Mouse (Mus musculus): ENCODE results near the gene Glcci1.

Glcci1 gene

DNA sequence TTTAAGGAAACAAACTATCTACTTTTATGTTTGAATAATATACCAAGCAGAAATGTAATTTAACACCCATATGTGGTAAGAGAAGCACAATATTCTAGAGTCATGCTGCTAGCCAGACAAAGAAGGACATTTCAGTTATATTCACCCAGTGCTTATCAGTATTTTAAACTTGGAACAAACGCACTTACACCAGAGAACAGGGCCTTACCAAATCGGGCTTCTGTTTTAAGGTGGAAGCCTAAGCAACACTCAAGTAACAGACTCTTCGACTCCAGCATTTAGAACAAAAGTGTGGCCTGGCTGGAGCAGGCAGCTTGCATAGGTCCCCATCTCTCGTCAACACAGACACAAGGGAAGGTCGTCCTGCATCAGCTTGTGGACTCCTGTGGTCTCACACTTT is 21.2 kb upstream of the Glcci1 start:
- H3K4me1 ChIP-seq (replicated peaks; ENCODE audit: low read depth, low read length) = peaks cover 12% of the 10 kb centered on the region
- 0 out of 2 replicates have a peak, but pooled peaks cover 3% of the 10 kb centered on the region for H3K27me3 ChIP-seq (ENCODE audit: insufficient read depth, low read length)
- H3K9me3 ChIP-seq (ENCODE audit: low read length) = no peaks in the 10 kb centered on the region
- no peak overlapping the region for H3K4me3 ChIP-seq (replicated peaks; ENCODE audit: low read length)
- TF ChIP-seq CTCF (conservative IDR thresholded peaks at IDR 0.05; ENCODE audit: low read length) (no peak), NANOG (IDR thresholded peaks at IDR 0.05; ENCODE audit: borderline replicate concordance, low read length) (no peak), POU5F1 (IDR thresholded peaks at IDR 0.05; ENCODE audit: borderline replicate concordance, low read length) (no peak)
- H3K36me3 ChIP-seq (ENCODE audit: insufficient read depth, low read length) = no peaks in the 10 kb centered on the region

DNA sequence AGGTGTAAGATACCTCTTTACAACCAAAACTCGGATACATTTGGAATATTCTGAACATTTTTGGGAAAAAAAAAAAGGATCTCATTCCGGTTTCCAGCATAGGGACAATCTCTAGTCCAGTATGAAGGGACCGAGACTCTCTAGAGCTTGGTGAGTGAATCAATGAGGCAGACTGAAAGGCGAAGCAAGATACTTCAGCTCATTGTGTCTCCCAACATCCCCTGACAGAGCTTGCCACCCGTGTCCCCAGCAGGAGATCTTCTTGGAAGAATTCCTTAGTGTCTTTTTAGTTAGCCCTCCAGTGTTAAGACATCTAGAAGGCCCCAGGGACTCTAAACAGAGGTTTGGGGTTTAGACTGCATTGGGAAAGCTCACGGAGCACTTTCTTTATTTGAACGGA is 20.1 kb upstream of the Glcci1 start:
- H3K27me3 ChIP-seq (ENCODE audit: insufficient read depth, low read length) = 0 out of 2 replicates have a peak, but pooled peaks cover 3% of the 10 kb centered on the region
- H3K4me1 ChIP-seq (replicated peaks; ENCODE audit: low read depth, low read length) = peaks cover 12% of the 10 kb centered on the region
- H3K9me3 ChIP-seq (ENCODE audit: low read length) = no peaks in the 10 kb centered on the region
- TF ChIP-seq CTCF (conservative IDR thresholded peaks at IDR 0.05; ENCODE audit: low read length) = no peak
- TF ChIP-seq POU5F1 (IDR thresholded peaks at IDR 0.05; ENCODE audit: borderline replicate concordance, low read length) = no peak
- TF ChIP-seq NANOG (IDR thresholded peaks at IDR 0.05; ENCODE audit: borderline replicate concordance, low read length) = no peak
- H3K4me3 ChIP-seq (replicated peaks; ENCODE audit: low read length) = no peak overlapping the region
- H3K36me3 ChIP-seq (ENCODE audit: insufficient read depth, low read length) = no peaks in the 10 kb centered on the region

DNA sequence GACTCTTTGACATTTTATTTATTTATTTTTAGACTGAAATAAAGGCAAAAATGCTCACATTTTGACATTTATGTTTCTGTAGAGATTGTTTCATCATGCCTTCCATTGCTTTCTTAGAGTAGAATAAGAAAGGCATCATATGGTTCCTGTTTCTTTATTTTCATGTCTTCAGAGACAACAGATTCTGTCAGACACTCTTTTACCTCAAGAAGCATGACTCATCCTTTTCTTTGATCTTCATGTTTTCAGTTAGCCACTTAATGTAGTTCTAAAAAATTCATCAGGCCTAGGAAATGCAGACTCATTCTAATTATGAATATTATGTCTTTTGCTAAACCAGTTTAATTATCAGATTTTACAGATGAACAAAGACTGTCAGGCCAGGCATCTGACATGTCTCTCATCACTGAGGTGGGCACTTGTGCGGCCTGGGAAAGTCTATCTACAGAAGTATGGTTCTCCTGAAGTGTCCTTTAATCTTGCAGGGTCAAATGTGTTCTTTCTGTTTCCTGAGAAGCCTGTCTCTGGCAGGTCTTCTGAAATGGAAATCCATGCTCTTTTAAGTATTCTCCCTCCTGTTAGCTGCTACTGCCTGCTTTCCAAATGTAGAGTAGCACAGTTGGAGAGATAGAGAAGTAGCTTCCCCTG is 19.3 kb upstream of the Glcci1 start:
- TF ChIP-seq CTCF (conservative IDR thresholded peaks at IDR 0.05; ENCODE audit: low read length) (no peak), NANOG (IDR thresholded peaks at IDR 0.05; ENCODE audit: borderline replicate concordance, low read length) (no peak), POU5F1 (IDR thresholded peaks at IDR 0.05; ENCODE audit: borderline replicate concordance, low read length) (no peak)
- H3K27me3 ChIP-seq (ENCODE audit: insufficient read depth, low read length) = 0 out of 2 replicates have a peak, but pooled peaks cover 3% of the 10 kb centered on the region
- no peaks in the 10 kb centered on the region for H3K36me3 ChIP-seq (ENCODE audit: insufficient read depth, low read length)
- H3K9me3 ChIP-seq (ENCODE audit: low read length) = no peaks in the 10 kb centered on the region
- H3K4me1 ChIP-seq (replicated peaks; ENCODE audit: low read depth, low read length) = peaks cover 10% of the 10 kb centered on the region
- no peak overlapping the region for H3K4me3 ChIP-seq (replicated peaks; ENCODE audit: low read length)

- Histone ChIP-seq H3K4me3 (replicated peaks; ENCODE audit: low read length) (no peak overlapping the region), H3K9me3 (ENCODE audit: low read length) (no peaks in the 10 kb centered on the region), H3K4me1 (replicated peaks; ENCODE audit: low read depth, low read length) (no peaks in the 10 kb centered on the region), H3K36me3 (ENCODE audit: insufficient read depth, low read length) (no peaks in the 10 kb centered on the region), H3K27me3 (ENCODE audit: insufficient read depth, low read length) (0 out of 2 replicates have a peak, but pooled peaks cover 3% of the 10 kb centered on the region)
- TF ChIP-seq NANOG (IDR thresholded peaks at IDR 0.05; ENCODE audit: borderline replicate concordance, low read length) = no peak
- no peak for TF ChIP-seq CTCF (conservative IDR thresholded peaks at IDR 0.05; ENCODE audit: low read length)
Measured at GRCm38 (mm10) chr6:8492248-8492647, 17.2 kb upstream of the Glcci1 start.

DNA sequence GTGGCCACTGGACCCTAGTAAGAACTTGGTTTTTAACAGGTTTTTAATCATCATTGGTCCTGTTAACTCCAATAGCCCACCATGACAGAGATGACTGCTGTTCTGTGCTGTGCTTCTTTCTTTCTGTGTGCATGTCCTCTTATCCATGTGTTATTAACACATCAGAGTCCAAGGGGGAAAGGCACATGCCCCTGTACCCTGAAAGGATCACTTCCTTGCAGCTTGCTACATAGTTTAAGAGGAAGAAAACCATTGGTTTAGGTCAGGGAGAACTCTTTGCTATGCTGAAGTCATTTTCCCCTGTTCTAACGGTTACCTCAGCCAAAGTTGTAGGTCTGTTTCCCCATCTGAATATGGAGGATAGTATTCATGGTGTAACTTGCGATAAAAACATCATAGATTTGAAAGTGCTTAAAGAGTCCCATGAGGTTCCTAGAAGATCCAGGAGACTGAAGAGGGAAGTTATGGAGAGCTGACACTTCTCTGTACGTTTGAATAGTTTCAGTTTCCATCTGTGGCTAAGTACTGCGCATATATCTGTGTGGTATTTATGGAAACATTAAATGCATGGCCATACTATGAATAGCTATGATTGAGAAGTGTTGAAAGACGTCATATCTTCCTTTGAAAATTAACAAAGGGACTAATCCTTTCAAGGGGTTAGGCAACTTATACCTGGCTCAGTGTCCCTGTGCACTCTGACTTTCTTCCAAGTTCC is 14.1 kb upstream of the Glcci1 start:
- no peak overlapping the region for H3K4me3 ChIP-seq (replicated peaks; ENCODE audit: low read length)
- H3K36me3 ChIP-seq (ENCODE audit: insufficient read depth, low read length) = no peaks in the 10 kb centered on the region
- no peak for TF ChIP-seq NANOG (IDR thresholded peaks at IDR 0.05; ENCODE audit: borderline replicate concordance, low read length)
- no peak for TF ChIP-seq CTCF (conservative IDR thresholded peaks at IDR 0.05; ENCODE audit: low read length)
- no peak for TF ChIP-seq POU5F1 (IDR thresholded peaks at IDR 0.05; ENCODE audit: borderline replicate concordance, low read length)
- H3K27me3 ChIP-seq (ENCODE audit: insufficient read depth, low read length) = 0 out of 2 replicates have a peak, but pooled peaks cover 3% of the 10 kb centered on the region
- no peaks in the 10 kb centered on the region for H3K9me3 ChIP-seq (ENCODE audit: low read length)
- no peaks in the 10 kb centered on the region for H3K4me1 ChIP-seq (replicated peaks; ENCODE audit: low read depth, low read length)

DNA sequence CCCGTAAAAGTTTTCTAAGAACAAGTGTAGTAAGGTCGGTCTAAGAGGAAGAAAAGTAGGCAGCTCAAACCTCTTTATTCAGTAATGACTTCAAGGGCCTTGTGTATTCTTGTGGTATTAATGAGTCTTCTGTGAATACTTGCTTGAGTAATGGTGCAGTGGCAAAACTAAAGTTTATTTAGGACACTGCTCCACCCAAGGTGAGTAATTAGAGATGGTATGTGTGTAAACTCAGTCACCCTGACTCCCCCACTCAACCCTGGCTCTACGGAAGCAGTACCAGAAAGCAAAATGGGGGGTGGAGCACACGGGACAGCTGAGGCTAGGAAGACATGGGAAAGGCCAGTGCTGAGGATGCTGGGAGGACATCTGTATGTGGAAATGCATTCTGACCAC is 13.6 kb upstream of the Glcci1 start:
- no peaks in the 10 kb centered on the region for H3K4me1 ChIP-seq (replicated peaks; ENCODE audit: low read depth, low read length)
- 0 out of 2 replicates have a peak, but pooled peaks cover 3% of the 10 kb centered on the region for H3K27me3 ChIP-seq (ENCODE audit: insufficient read depth, low read length)
- no peak overlapping the region for H3K4me3 ChIP-seq (replicated peaks; ENCODE audit: low read length)
- H3K36me3 ChIP-seq (ENCODE audit: insufficient read depth, low read length) = no peaks in the 10 kb centered on the region
- no peaks in the 10 kb centered on the region for H3K9me3 ChIP-seq (ENCODE audit: low read length)
- TF ChIP-seq POU5F1 (IDR thresholded peaks at IDR 0.05; ENCODE audit: borderline replicate concordance, low read length) (no peak), CTCF (conservative IDR thresholded peaks at IDR 0.05; ENCODE audit: low read length) (no peak)

DNA sequence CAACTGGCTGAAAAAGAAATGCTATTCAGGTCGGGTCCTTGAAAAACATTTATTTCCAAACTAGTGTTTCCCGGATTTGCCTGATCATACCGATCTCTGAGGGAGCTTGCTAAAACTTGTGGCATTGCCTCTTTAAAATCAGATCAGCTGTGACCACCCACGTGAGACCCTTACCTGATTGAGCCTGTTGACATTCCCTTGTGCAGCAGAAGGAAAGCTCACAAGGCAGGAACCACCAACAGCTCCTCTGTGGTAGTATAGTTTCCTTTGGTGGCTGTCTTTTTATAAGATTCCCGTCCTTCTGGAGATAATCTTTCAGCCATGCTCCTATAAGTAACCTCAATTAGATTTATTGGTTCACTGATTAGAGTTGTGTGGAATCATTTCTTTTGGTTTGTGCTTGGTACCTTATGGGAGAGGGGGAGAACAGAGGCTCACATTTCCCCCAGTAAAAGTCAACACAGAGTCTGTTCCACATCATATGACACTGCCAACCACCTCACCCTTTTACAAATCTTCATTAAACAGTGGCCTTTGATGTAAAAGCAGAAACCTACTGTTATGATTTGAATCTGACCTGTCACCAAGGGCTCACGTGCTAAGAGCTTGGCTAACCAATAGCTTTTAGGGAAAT is 12.0 kb upstream of the Glcci1 start:
- Histone ChIP-seq H3K27me3 (ENCODE audit: insufficient read depth, low read length) (no peaks in the 10 kb centered on the region), H3K9me3 (ENCODE audit: low read length) (no peaks in the 10 kb centered on the region), H3K36me3 (ENCODE audit: insufficient read depth, low read length) (no peaks in the 10 kb centered on the region), H3K4me3 (replicated peaks; ENCODE audit: low read length) (no peak overlapping the region), H3K4me1 (replicated peaks; ENCODE audit: low read depth, low read length) (no peaks in the 10 kb centered on the region)
- TF ChIP-seq POU5F1 (IDR thresholded peaks at IDR 0.05; ENCODE audit: borderline replicate concordance, low read length) = no peak
- TF ChIP-seq CTCF (conservative IDR thresholded peaks at IDR 0.05; ENCODE audit: low read length) = no peak
- TF ChIP-seq NANOG (IDR thresholded peaks at IDR 0.05; ENCODE audit: borderline replicate concordance, low read length) = no peak

GRCm38 (mm10) chr6:8497868-8498257 is 11.5 kb upstream of the Glcci1 start:
- Histone ChIP-seq H3K36me3 (ENCODE audit: insufficient read depth, low read length) (no peaks in the 10 kb centered on the region), H3K9me3 (ENCODE audit: low read length) (no peaks in the 10 kb centered on the region), H3K27me3 (ENCODE audit: insufficient read depth, low read length) (0 out of 2 replicates have a peak, but pooled peaks cover 4% of the 10 kb centered on the region), H3K4me3 (replicated peaks; ENCODE audit: low read length) (no peak overlapping the region), H3K4me1 (replicated peaks; ENCODE audit: low read depth, low read length) (no peaks in the 10 kb centered on the region)
- no peak for TF ChIP-seq POU5F1 (IDR thresholded peaks at IDR 0.05; ENCODE audit: borderline replicate concordance, low read length)
- no peak for TF ChIP-seq NANOG (IDR thresholded peaks at IDR 0.05; ENCODE audit: borderline replicate concordance, low read length)
- no peak for TF ChIP-seq CTCF (conservative IDR thresholded peaks at IDR 0.05; ENCODE audit: low read length)
